Mouse (Mus musculus) spleen, adult 2 months (tissue): ENCODE data around the gene Oprl1. TPM values are rescaled to one million over a fixed set of nuclear protein-coding genes. Genes with fewer than 3 reads are reported as not detected.

Experiments used
- DNase-seq, 2 experiments: peaks; one replicate each; pipeline versions ENCODE4 v3.0.0 to v3.0.0-alpha.2; 2012 to 2021; ENCODE audit warnings: low spot score in 2 of 2, low read depth in 1 of 2
- H3K27ac ChIP-seq: fragments of 200-500 bp; 2 replicates; pipeline ENCODE4 v1.5.1; 2012; ENCODE audit warnings: low read length, inconsistent platforms; ENCODE audit not compliant: insufficient read depth
- H3K27me3 ChIP-seq: fragments of 200-500 bp; 2 replicates; pipeline ENCODE4 v1.6.1; 2012; ENCODE audit warnings: mild to moderate bottlenecking, moderate library complexity, low read length, inconsistent platforms; ENCODE audit not compliant: control insufficient read depth, insufficient read depth
- H3K36me3 ChIP-seq: fragments of 200-500 bp; 2 replicates; pipeline ENCODE4 v1.6.1; 2012; ENCODE audit warnings: mild to moderate bottlenecking, low read length, inconsistent platforms; ENCODE audit not compliant: control insufficient read depth, insufficient read depth
- H3K4me1 ChIP-seq: fragments of 200-500 bp; 2 replicates; pipeline ENCODE4 v1.6.1; 2011; ENCODE audit warnings: inconsistent platforms; ENCODE audit not compliant: control insufficient read depth, insufficient read depth, insufficient read length
- H3K4me3 ChIP-seq: fragments of 200-500 bp; 2 replicates; pipeline ENCODE4 v1.5.1; 2011; ENCODE audit warnings: mild to moderate bottlenecking, inconsistent platforms; ENCODE audit not compliant: insufficient read depth, insufficient read length; ENCODE audit errors: extremely low read depth
- CTCF ChIP-seq: fragments of 200-500 bp; IDR thresholded peaks from 2 replicates; pipeline ENCODE4 v1.5.1; 2011; ENCODE audit warnings: mild to moderate bottlenecking, inconsistent platforms; ENCODE audit not compliant: insufficient read depth, insufficient read length, insufficient replicate concordance; ENCODE audit errors: extremely low read depth
- POLR2A ChIP-seq: fragments of 200-500 bp; IDR thresholded peaks from 2 replicates; pipeline ENCODE4 v1.6.1; 2011; ENCODE audit warnings: low read depth, low read length, inconsistent platforms
- WGBS: fragments of 180-500 bp; shearing (Covaris S2); methylation state at CpG from one replicate; pipeline ENCODE4 v1.1.7; 2018; 5-methylcytosine and 5-hydroxymethylcytosine counted together
- polyA plus RNA-seq: library from polyadenylated mRNA; depleted of rRNA; stranded (reverse); fragments of >200 nt; gene quantifications from 2 replicates; pipeline ENCODE4 v1.2.3, GENCODE M21; 2012

Oprl1 gene
- polyA plus RNA-seq, 1 experiment = 0.09 TPM

DNA sequence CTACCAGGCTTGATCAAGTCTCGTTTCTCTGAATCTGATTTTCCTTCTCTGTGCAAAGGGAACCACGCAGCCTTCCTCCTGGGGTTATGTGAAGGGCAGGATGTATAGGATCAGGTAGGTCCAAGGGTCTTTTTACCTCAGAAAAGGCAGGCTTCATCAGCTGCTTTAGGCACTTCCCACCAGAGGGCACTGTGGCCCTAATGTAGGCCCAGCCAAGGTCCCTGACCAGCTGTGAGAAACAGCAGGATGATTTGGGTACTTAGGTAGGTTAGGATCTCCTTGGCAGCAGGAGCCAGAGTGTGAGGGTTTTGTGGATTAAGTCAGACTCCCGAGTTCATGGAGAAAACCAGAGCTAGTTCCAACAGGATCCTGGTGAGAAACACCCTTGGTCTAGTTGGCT lies 7.4 kb downstream of the Oprl1 start:
- Histone ChIP-seq H3K36me3 (no peaks in the 10 kb centered on the region), H3K4me1 (no peaks in the 10 kb centered on the region), H3K27ac (no peak overlapping the region), H3K27me3 (no peaks in the 10 kb centered on the region), H3K4me3 (no peak overlapping the region)
- no peak for TF ChIP-seq POLR2A
- TF ChIP-seq CTCF = peak; percentile 23; the same call in 1 of the 2 replicates
- no peak for DNase-seq
- WGBS = 26% methylated on average over 3 of the region's 3 CpGs

DNA sequence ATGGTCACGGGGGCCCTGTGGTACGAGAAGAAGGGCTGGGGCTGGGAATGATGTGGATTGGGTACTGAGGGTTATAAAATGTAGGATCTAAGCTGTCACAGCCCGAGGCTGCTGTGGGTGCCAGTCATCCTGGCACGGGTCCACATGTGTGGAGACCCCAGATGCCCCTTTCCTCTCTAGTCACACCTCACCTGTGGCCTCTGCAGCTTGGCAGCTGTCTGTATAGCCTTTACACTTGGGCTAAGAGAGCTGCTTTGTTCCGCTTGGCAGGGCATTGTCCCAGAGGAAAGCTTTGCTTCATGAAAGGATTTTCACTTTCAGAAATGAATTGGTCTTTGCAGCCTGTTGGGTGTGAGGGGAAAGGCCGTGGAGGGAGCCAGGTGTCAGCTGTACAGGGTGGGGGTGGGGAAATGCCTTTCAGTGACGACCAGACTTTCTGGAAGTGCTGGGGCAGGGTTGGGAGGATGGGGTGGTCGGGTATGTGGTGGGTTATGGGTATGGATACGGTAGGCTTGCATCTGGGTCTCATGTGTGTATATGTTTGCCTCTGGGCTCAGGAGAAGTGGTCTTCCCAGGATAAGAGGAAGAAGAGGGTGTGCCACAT lies 12.9 kb downstream of the Oprl1 start:
- no peak overlapping the region for H3K4me3 ChIP-seq
- DNase-seq = no peak
- no peak for TF ChIP-seq POLR2A
- no peak for TF ChIP-seq CTCF
- WGBS = 61% methylated on average over 9 of the region's 9 CpGs
- H3K36me3 ChIP-seq = no peaks in the 10 kb centered on the region
- H3K27me3 ChIP-seq = no peaks in the 10 kb centered on the region
- H3K27ac ChIP-seq = no peak overlapping the region
- no peaks in the 10 kb centered on the region for H3K4me1 ChIP-seq

DNA sequence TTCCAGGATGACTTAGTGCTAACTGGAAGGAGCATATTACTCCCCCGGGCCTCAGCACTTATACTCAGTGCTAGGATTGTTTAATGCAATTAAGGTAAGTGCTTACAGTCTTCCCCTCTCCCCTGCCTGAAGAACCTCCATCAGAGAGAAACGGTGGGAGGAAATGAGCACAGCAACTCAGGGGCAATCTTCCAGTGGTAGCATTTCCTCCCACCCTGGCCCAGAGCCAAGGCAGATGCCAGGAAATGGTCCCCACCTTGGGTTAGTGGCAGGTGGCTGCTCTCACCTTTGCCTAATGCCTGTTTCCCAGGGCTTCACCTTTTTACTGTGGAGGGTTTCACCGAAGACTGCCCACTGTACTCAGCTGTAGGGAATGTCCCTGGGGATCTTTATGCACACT lies 15.2 kb downstream of the Oprl1 start:
- 48% methylated on average over 3 of the region's 3 CpGs for WGBS
- Histone ChIP-seq H3K27me3 (no peaks in the 10 kb centered on the region), H3K4me1 (no peaks in the 10 kb centered on the region), H3K4me3 (no peak overlapping the region), H3K27ac (no peak overlapping the region), H3K36me3 (no peaks in the 10 kb centered on the region)
- TF ChIP-seq CTCF = no peak
- no peak for TF ChIP-seq POLR2A
- DNase-seq = no peak

DNA sequence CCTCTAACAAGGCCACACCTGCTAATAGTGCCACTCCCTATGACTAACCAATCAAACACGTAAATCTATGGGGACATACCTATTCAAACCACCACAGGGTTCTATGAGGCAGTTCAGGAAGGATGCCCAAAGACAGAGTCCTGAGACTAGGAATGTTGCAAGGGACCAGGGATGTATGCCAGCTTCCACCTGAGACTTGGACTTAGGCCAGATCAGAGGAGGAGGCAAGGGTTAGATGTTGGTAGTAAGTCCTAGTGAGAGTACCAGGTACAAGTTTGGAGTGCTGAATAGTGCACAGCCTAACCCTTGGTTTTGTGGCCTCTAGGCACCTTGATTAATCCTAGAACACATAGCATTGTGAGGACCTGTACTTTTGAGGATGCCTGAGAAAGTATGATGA lies 37.8 kb downstream of the Oprl1 start:
- DNase-seq = no peak
- 61% methylated on average over 1 of the region's 1 CpGs for WGBS
- Histone ChIP-seq H3K27me3 (no peaks in the 10 kb centered on the region), H3K4me3 (no peak overlapping the region), H3K27ac (no peak overlapping the region), H3K36me3 (no peaks in the 10 kb centered on the region), H3K4me1 (no peaks in the 10 kb centered on the region)
- TF ChIP-seq CTCF = no peak
- no peak for TF ChIP-seq POLR2A

DNA sequence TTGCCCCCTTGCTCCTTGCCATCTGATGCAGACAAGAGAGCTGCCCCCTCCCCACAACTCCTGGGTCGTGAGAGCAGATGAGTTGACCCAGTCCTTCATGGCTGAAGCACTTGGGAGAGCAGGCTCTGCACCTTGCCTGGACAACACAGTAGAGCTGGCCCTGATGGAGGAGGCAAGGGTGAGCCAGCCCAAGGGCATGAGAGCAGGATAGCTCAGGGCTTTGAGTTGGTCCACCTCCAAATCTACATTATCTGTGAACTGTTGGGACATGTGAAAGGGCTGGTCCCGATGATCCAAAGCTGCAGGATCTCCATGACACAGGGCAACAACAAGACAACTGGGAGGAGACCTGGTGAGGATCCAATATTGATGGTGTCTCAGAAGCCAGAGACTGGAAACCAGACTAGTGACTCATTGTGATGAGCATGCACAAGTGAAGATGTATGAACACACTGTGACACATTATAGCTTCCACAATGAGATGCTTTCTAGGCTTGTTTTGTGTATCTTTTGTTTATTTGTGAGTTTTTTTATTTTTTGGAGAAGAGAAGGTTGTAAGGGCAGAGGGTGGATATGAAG lies 43.4 kb downstream of the Oprl1 start:
- Histone ChIP-seq H3K4me3 (no peak overlapping the region), H3K36me3 (no peaks in the 10 kb centered on the region), H3K27ac (no peak overlapping the region), H3K27me3 (no peaks in the 10 kb centered on the region), H3K4me1 (no peaks in the 10 kb centered on the region)
- no peak for DNase-seq
- 64% methylated on average over 2 of the region's 2 CpGs for WGBS
- no peak for TF ChIP-seq POLR2A
- no peak for TF ChIP-seq CTCF

DNA sequence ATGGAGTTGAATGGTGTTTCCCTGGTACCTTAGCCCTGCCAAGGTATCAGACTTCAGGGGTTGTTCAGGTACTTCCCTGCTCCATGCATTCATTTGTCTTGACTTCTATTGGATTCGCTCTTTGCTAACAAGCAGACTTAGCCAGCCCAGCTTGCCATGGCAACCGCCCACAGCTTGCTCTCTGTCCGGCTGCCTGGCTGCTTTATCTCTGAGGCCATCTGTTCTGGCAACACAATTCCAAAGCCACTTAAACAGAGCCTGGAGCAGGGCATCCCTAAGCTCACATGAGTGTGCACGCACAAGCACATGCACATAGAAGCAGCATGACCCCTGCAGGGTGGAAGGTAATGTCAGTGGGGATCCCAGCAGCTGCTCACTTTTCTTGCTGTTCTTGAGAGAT lies 44.2 kb downstream of the Oprl1 start:
- H3K4me1 ChIP-seq = no peaks in the 10 kb centered on the region
- no peak for DNase-seq
- no peak for TF ChIP-seq CTCF
- no peak for TF ChIP-seq POLR2A
- H3K27me3 ChIP-seq = no peaks in the 10 kb centered on the region
- H3K4me3 ChIP-seq = no peak overlapping the region
- H3K36me3 ChIP-seq = no peaks in the 10 kb centered on the region
- H3K27ac ChIP-seq = no peak overlapping the region
- whole genome bisulfite sequencing = 30% methylated on average over 4 of the region's 4 CpGs
